10 mouse cellular contexts compared by ENCODE assay signal in genomic region chr5:120703660-120704059, GRCm38 (mm10).
"Had no signal": no experiment of that assay in that cellular context is flagged by ENCODE, and none has a peak within 500 bp of the region (broad histone marks: within the 10 kb centered on the region; RNA-seq: fewer than 3 reads in every experiment).

No protein-coding gene starts in this region.

- DNase-seq: gastrocnemius, adult 2 months; gastrocnemius, postnatal 10 days; gastrocnemius, postnatal 25 days; heart, adult 18-20 months; heart, postnatal 10 days; heart, postnatal 4 days; kidney, postnatal 10 days; kidney, postnatal 4 days; liver; liver, embryonic 13.5 days had no signal
